Mouse (Mus musculus) regulatory T cell (primary cell): ENCODE measurements around the gene Pitpnm2.

ENCODE experiments used
- in situ Hi-C: fragments of 300-600 bp; cut with MboI, MseI; formaldehyde crosslinking; loops from one replicate; pipeline ENCODE4 v1.15.1; 2025; ENCODE audit warnings: high pct_unique_total_duplicates

Gene Pitpnm2

GRCm38 (mm10) chr5:124095596-124096232 is 153.8 kb downstream of the Pitpnm2 start, which contains the start of gene Abcb9:
Abcb9 (minus strand) TSS chr5:124095798.
- in situ Hi-C loops, result no loop called here

DNA sequence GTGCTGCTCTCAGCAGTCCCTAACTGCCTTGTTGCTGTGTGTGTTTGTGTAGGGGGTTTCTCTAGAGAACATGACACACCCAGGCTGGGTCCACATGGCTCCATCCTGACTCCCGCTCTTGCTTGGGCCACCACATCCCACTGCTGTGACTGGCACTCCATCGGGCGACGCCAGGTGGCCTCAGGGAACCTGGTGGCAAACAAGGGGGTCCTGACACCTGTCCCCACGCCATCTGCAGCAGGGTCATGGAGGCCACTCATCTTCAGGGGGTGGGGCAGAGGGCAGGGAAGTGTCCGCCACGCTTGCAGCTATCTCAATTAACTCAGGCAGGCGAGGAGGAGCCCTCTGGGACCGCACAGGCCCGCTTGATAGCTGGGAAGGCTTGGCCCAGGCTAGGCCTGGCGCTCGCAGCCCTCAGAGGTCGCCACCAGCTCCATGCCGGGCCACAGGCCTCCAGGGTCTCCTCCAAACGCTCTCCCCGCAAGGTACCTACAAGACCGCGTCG is 154.4 kb downstream of the Pitpnm2 start:
- in situ Hi-C loops, result no loop called here

- in situ Hi-C loops, result no loop called here
Observed at GRCm38 (mm10) chr5:124093852-124094604, 155.5 kb downstream of the Pitpnm2 start.

GRCm38 (mm10) chr5:124093120-124093794 is 156.3 kb downstream of the Pitpnm2 start:
- in situ Hi-C loops, result no loop called here

GRCm38 (mm10) chr5:124091951-124092406 is 157.6 kb downstream of the Pitpnm2 start:
- in situ Hi-C loops, result no loop called here

DNA sequence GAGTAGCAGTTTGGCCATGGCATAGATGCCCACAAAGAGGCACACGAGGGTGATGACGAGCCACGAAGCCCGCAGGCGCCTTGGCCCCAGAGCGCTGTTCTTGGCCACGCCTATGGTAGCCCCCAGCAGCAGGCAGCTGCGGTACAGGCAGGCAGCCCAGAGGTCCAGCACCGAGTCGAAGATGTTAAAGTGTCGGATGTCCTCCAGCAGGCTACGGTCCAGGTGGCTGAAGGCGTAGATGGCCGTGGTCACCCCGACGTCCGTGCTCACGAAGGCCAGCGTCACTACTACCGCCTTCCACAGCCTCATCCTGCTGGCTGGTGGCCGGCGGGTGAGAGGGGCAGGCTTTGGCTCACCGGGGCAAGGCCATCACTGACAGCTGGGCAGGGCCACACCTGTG is 159.7 kb downstream of the Pitpnm2 start:
- in situ Hi-C loops, result no loop called here

GRCm38 (mm10) chr5:124086876-124087275 is 162.7 kb downstream of the Pitpnm2 start:
- in situ Hi-C loops, result no loop called here

DNA sequence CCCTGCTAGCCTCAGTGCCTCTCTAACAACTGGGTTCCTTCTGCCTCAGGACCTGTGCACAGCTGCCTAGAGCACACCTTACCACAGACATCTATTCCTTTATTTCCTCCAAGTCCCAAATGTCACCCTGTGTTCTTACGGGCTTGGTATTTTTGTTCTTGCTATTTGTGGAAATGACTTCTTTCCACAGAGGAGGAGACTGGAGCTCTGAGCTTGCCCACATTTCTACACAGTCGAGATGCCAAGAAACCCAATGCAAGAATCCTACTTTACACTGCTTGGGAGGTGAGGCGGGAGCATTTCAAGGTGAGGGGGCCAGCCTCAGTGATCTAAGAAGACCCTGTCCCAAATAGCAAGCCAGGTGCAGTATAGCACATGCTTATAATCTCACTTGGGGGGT is 164.0 kb downstream of the Pitpnm2 start:
- in situ Hi-C loops, result no loop called here

DNA sequence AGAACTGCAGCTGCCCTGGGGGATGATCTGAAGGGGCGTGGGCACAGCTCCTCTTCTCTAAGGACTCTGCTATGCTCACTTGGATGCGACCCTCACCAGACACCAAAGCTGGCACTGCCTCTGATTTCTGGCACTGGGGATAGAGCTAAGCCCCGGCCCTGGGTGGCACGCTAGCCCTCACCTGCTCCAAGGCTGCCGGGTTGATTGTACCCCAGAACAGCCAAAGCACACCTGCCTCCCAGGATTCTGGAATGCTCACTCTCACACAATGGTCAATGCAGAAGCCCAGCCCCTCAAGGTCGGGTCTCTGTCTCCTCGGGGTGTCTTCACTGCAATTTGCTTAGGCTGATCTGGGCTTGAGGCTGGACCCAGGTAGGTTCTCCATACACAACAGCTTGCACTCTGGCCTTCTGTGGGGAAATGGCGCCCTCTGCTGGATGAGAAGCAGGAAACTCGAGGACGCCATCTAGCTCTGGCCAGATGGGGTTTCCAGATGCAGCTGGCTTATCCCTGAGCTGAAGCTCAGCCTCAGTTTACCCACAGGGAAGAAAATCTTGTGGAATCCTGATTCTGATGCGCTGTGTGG is 164.9 kb downstream of the Pitpnm2 start:
- in situ Hi-C loops, result loop anchor here (5.0 kb wide), 2 partner anchors 52 to 82 kb away; partner anchors contain the start of gene Vps37b

DNA sequence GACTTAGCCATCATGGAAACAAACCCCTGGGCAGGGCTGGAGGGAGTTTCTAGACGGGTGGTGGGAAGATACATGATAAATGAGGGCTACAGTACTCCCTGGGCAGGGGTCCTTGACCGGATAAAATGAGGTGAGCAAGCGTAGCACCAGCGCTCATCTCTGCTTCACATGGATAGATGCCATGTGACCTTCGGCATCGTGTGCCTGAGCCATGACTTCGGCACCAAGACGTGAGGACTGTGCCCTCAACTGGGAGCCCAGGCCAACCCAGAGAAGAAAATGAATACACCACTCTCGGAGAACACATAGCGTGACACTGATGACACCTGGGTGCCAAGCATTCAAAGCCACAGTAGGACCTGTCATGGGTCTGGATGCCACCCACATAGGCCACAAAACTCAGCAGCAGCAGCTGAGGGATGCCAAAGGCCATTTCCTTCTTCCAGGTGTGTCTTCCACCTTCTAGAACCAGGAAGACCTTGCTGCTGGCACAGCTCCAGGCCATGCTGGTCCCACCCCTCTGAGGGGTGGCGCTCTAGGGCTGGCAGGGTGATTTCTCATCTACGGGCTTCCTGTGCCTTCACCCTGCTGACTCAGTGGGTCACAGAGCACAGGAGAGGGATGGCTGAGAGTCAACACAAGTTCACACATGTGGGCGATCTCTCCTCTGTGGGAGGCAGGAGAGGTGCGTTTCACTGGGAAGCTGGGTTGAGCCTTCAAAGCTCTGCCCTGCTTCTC is 165.5 kb downstream of the Pitpnm2 start:
- in situ Hi-C loops, result loop anchor here (5.0 kb wide), 2 partner anchors 52 to 82 kb away; partner anchors contain the start of gene Vps37b

DNA sequence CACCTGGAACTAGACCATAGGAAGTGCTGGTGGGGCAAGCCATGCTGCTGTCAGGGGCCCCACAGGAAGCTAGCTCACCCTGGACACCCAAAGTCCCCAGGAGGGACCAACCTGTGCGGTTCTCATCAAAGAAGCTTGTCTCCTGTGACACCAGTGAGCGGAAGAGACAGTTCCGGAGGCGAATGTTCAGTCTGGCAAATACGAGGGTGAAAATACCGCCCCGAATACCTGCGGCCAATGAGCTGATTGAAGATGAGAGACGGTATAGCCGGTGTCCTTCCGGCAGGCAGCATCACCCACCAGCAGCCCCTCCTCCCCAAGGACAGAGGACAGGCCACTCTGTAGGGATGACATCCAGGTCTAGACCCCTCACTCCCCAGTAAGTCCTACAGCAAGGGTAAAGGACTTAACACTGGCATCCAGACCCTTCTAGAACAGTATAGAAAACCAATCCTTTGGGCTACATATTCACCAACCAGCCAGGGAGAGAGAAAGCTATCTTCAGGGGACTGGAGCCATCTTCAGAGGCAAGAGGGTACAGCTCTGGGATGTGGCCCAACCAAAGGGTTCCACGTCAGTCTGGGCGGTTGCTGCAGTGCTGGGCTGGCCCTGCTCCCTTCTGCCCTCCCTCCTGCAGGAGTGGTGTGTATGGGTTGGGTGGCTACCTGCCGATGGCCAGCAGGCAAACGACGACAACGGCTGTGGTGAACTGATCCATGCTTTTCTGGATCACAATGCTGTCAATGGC is 166.4 kb downstream of the Pitpnm2 start:
- in situ Hi-C loops, result loop anchor here (5.0 kb wide), 2 partner anchors 51 to 81 kb away; partner anchors contain the start of gene Vps37b

GRCm38 (mm10) chr5:124082447-124082846 is 167.1 kb downstream of the Pitpnm2 start:
- in situ Hi-C loops, result loop anchor here (5.0 kb wide), 2 partner anchors 50 to 80 kb away; partner anchors contain the start of gene Vps37b

- in situ Hi-C loops, result loop anchor here (5.0 kb wide), 3 partner anchors 32 to 78 kb away; partner anchors contain the start of genes Ogfod2 and Vps37b
Observed at GRCm38 (mm10) chr5:124079880-124080279, 169.7 kb downstream of the Pitpnm2 start.

DNA sequence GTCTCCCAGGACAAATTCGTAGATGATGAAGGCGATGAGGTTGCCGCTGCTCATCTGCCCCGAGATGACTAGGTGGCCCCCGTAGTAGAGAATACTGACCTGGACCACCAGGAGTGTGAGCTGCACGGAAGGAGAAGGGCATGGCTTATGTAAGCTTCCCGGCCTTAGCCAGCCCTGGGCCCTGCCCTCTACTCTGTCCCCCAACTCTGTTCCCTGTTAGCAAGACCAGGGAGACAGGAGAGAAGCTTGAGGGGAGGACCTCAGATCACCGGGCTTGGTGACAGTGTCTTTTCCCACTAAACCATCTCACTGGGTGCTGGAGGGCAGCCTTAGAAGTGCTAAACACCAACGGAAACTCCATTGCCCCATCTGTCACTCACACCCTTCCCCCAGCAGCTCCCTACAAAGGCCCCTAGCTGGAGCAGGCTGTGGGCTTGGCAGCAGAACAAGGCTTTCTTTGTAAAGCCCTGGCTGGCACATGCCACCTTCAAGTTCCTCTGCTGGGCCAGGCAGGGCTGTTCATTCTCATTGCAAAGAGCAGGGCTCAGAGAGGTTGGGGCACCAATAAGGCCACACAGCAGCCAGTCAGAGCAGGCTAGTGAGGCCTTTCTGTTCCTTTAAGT is 170.7 kb downstream of the Pitpnm2 start:
- in situ Hi-C loops, result loop anchor here (5.0 kb wide), 1 partner anchor 33 kb away; the partner anchor contains the start of gene Ogfod2

- in situ Hi-C loops, result loop anchor here (5.0 kb wide), 1 partner anchor 34 kb away; the partner anchor contains the start of gene Ogfod2
Observed at GRCm38 (mm10) chr5:124077856-124078460, 171.6 kb downstream of the Pitpnm2 start.

- in situ Hi-C loops, result loop anchor here (5.0 kb wide), 1 partner anchor 35 kb away; the partner anchor contains the start of gene Ogfod2
Observed at GRCm38 (mm10) chr5:124077241-124077640, 172.3 kb downstream of the Pitpnm2 start.

DNA sequence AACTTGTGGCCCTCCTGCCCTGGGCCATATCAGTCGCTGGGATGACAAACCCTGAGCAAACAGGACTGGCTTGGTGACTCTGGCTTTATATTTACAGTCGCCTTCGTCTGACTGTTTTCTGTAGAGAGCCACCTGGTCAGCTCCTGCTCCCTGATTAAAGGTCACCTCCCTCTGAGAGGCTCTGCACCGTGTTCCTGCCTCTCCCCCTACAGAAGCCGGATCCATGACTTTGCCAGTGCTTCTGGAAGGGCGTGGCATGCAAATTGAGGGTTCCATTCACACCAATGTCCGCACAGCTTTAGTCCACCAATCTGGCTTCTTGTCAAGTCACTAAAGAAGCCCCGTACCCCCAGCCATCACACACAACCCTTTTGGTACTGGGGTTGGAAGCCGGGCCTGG is 173.0 kb downstream of the Pitpnm2 start:
- in situ Hi-C loops, result loop anchor here (5.0 kb wide), 1 partner anchor 36 kb away; the partner anchor contains the start of gene Ogfod2

- in situ Hi-C loops, result loop anchor here (5.0 kb wide), 1 partner anchor 37 kb away; the partner anchor contains the start of gene Ogfod2
Observed at GRCm38 (mm10) chr5:124075716-124076115, 173.8 kb downstream of the Pitpnm2 start.
